26 mouse cellular contexts compared by ENCODE assay signal in genomic region chr4:100124056-100124455, GRCm38 (mm10). TPM values are rescaled to one million over a fixed set of nuclear protein-coding genes. Genes with fewer than 3 reads are reported as not detected.
DNase-seq lines count a peak whose midpoint lies in the region; ATAC-seq and TF ChIP-seq lines count a peak whose summit lies in the region.
"Had no signal": no experiment of that assay in that cellular context is flagged by ENCODE, and none has a peak within 500 bp of the region (broad histone marks: within the 10 kb centered on the region; RNA-seq: fewer than 3 reads in every experiment).

No protein-coding gene starts in this region.

- no peaks in the 10 kb centered on the region for H3K27me3 ChIP-seq in cerebellum, adult 2 months (ENCODE audit: control insufficient read depth, insufficient read depth, low read length)
- H3K27me3 ChIP-seq in liver, postnatal 0 days (ENCODE audit: insufficient read depth, low read length): no peaks in the 10 kb centered on the region
- H3K27me3 ChIP-seq in liver, embryonic 11.5 days (replicated peaks; ENCODE audit: control insufficient read depth, insufficient read depth, low read length): no peaks in the 10 kb centered on the region
- no peaks in the 10 kb centered on the region for H3K27me3 ChIP-seq in heart, embryonic 12.5 days (replicated peaks)
- H3K27me3 ChIP-seq: embryonic facial prominence, embryonic 13.5 days; forebrain, embryonic 13.5 days; heart, embryonic 15.5 days; midbrain, embryonic 12.5 days had no signal

- H3K9me3 ChIP-seq in liver, postnatal 0 days (ENCODE audit: low read length): no peaks in the 10 kb centered on the region
- no peaks in the 10 kb centered on the region for H3K9me3 ChIP-seq in liver, embryonic 11.5 days (ENCODE audit: control insufficient read depth, low read length)
- H3K9me3 ChIP-seq in heart, embryonic 12.5 days (replicated peaks): no peaks in the 10 kb centered on the region
- H3K9me3 ChIP-seq: embryonic facial prominence, embryonic 13.5 days; forebrain, embryonic 13.5 days; heart, embryonic 15.5 days; limb, embryonic 15.5 days; midbrain, embryonic 12.5 days had no signal

- TF ChIP-seq CTCF in cerebellum, adult 2 months (IDR thresholded peaks at IDR 0.05; ENCODE audit: borderline replicate concordance, insufficient read depth, low read depth, low read length): no peak
- no peak for TF ChIP-seq CTCF in liver, postnatal 0 days (IDR thresholded peaks at IDR 0.05; ENCODE audit: low read depth)

- 0 out of 2 replicates have a peak overlapping the region, but pooled peaks have one; percentile 16 for H3K4me2 ChIP-seq in liver, postnatal 0 days (ENCODE audit: low read depth, low read length)
- H3K4me2 ChIP-seq in liver, embryonic 11.5 days: no peak overlapping the region
- no peak overlapping the region for H3K4me2 ChIP-seq in heart, embryonic 12.5 days
- H3K4me2 ChIP-seq: embryonic facial prominence, embryonic 13.5 days; forebrain, embryonic 13.5 days; heart, embryonic 15.5 days; hindbrain, embryonic 14.5 days; limb, embryonic 15.5 days; midbrain, embryonic 12.5 days had no signal

- no peak overlapping the region for H3K27ac ChIP-seq in cerebellum, adult 2 months (ENCODE audit: insufficient read depth, low read length)
- H3K27ac ChIP-seq in liver, postnatal 0 days (ENCODE audit: low read depth): peak overlapping the region; percentile 29; the same call in 1 of the 2 replicates
- H3K27ac ChIP-seq in liver, embryonic 11.5 days (ENCODE audit: low read depth, low read length): no peak overlapping the region
- no peak overlapping the region for H3K27ac ChIP-seq in heart, embryonic 12.5 days (ENCODE audit: poor library complexity, severe bottlenecking)
- H3K27ac ChIP-seq: embryonic facial prominence, embryonic 13.5 days; forebrain, embryonic 13.5 days; heart, embryonic 15.5 days; hindbrain, embryonic 14.5 days; left cerebral cortex, adult 2 months; limb, embryonic 15.5 days; midbrain, embryonic 12.5 days had no signal

- no peak; the same call in 1 of the 2 replicates for ATAC-seq in liver, postnatal 0 days
- no peak for ATAC-seq in liver, embryonic 11.5 days (replicated peaks; ENCODE audit: low FRiP score)
- no peak for ATAC-seq in heart, embryonic 12.5 days (ENCODE audit: insufficient number of reproducible peaks, low FRiP score)
- ATAC-seq: CD4-positive, CD25-positive, alpha-beta regulatory T cell, adult 4 months; forebrain, embryonic 13.5 days; inflammation-experienced regulatory T-cells, adult 6 months had no signal

- peak; percentile 17 to 22 for DNase-seq in cerebellum, adult 2 months
- no peak for DNase-seq in cerebellum, postnatal 36 days
- no peak for DNase-seq in liver, postnatal 0 days
- no peak for DNase-seq in liver, embryonic 11.5 days (ENCODE audit: low spot score)
- peak; percentile 43 for DNase-seq in brain, adult 2 months (ENCODE audit: low read depth, low spot score)
- peak; percentile 47 to 53 for DNase-seq in kidney, postnatal 36 days
- DNase-seq in right cerebral cortex, postnatal 4 days: no peak
- DNase-seq: cerebellum, adult 11 months; cerebellum, postnatal 25 days; embryo, embryonic 11 days; gastrocnemius, postnatal 36 days; heart, postnatal 4 days; lung, adult 2 months; right cerebral cortex, postnatal 14 days; thymus, postnatal 14 days had no signal

- H3K4me1 ChIP-seq in cerebellum, adult 2 months (ENCODE audit: control insufficient read depth, insufficient read depth, low read length): peaks cover 40% of the 10 kb centered on the region
- peaks cover 3% of the 10 kb centered on the region; the same call in 1 of the 2 replicates for H3K4me1 ChIP-seq in liver, postnatal 0 days (ENCODE audit: insufficient read depth)
- H3K4me1 ChIP-seq in liver, embryonic 11.5 days (replicated peaks; ENCODE audit: control insufficient read depth, insufficient read depth, low read length): no peaks in the 10 kb centered on the region
- H3K4me1 ChIP-seq in heart, embryonic 12.5 days (replicated peaks): peaks cover 10% of the 10 kb centered on the region

- H3K36me3 ChIP-seq in liver, postnatal 0 days (replicated peaks; ENCODE audit: insufficient read depth, low read length): no peaks in the 10 kb centered on the region
- H3K36me3 ChIP-seq in liver, embryonic 11.5 days (ENCODE audit: control insufficient read depth, insufficient read depth, low read length): no peaks in the 10 kb centered on the region
- H3K36me3 ChIP-seq in heart, embryonic 12.5 days: no peaks in the 10 kb centered on the region
- H3K36me3 ChIP-seq: embryonic facial prominence, embryonic 13.5 days; heart, embryonic 15.5 days; limb, embryonic 15.5 days; midbrain, embryonic 12.5 days had no signal

- no peak overlapping the region for H3K9ac ChIP-seq in liver, postnatal 0 days (replicated peaks)
- no peak overlapping the region for H3K9ac ChIP-seq in liver, embryonic 11.5 days (ENCODE audit: low read depth, low read length)
- H3K9ac ChIP-seq in heart, embryonic 12.5 days: no peak overlapping the region
- H3K9ac ChIP-seq: embryonic facial prominence, embryonic 13.5 days; forebrain, embryonic 13.5 days; heart, embryonic 15.5 days; hindbrain, embryonic 14.5 days; limb, embryonic 15.5 days; midbrain, embryonic 12.5 days had no signal

- no peak for TF ChIP-seq EP300 in liver, postnatal 0 days (IDR thresholded peaks at IDR 0.05; ENCODE audit: low read depth)

- no peak for TF ChIP-seq POLR2A in cerebellum, adult 2 months (IDR thresholded peaks at IDR 0.05; ENCODE audit: borderline replicate concordance, insufficient read depth, low read length)

- H3K4me3 ChIP-seq in cerebellum, adult 2 months (replicated peaks; ENCODE audit: insufficient read depth, low read depth, low read length): no peak overlapping the region
- no peak overlapping the region for H3K4me3 ChIP-seq in liver, postnatal 0 days (ENCODE audit: low read depth, low read length)
- no peak overlapping the region for H3K4me3 ChIP-seq in liver, embryonic 11.5 days (ENCODE audit: low read depth, low read length)
- H3K4me3 ChIP-seq in heart, embryonic 12.5 days: no peak overlapping the region
- H3K4me3 ChIP-seq: embryonic facial prominence, embryonic 13.5 days; erythroblast, embryonic 14.5 days; forebrain, embryonic 13.5 days; heart, embryonic 15.5 days; left cerebral cortex, adult 2 months; limb, embryonic 15.5 days; midbrain, embryonic 12.5 days had no signal

RNA-seq across cellular contexts. Expression of gene Ror1, which starts 28.5 kb away (rescaled TPM):
- polyA plus RNA-seq in cerebellum, adult 2 months (2012; rRNA removed): 3.8 and 4.8 TPM in 2 replicates
- 0.24 and 0.29 TPM in 2 replicates for polyA plus RNA-seq in liver, postnatal 0 days (2015; fragmentation: Nextera tagmentation; extraction: Ambion mirVana)
- polyA plus RNA-seq in liver, embryonic 11.5 days (2014; fragmentation: Nextera tagmentation; extraction: Ambion mirVana): 3.9 and 4.1 TPM in 2 replicates
- 13.9 and 15.0 TPM in 2 replicates for polyA plus RNA-seq in heart, embryonic 12.5 days (2016; fragmentation: Nextera tagmentation; extraction: Ambion mirVana)
- polyA plus RNA-seq: CD4-positive, CD25-positive, alpha-beta regulatory T cell, adult 4 months; erythroblast, embryonic 14.5 days; inflammation-experienced regulatory T-cells, adult 6 months had no signal

Comparison
In these comparisons a context has a peak if more than half of its experiments do, and no peak if none do; other contexts are left out.
1. DNase-seq: peak in cerebellum, adult 2 months (2 of 2), brain, adult 2 months (single experiment) and kidney, postnatal 36 days (2 of 2); none in cerebellum, postnatal 36 days (0 of 2), liver, postnatal 0 days (single experiment), liver, embryonic 11.5 days (single experiment) and right cerebral cortex, postnatal 4 days (single experiment).